Mouse (Mus musculus) cortical plate, adult 2 months (tissue): ENCODE data around the gene Gabrd.

Source experiments
- CTCF ChIP-seq: fragments of 200-500 bp; IDR thresholded peaks from 2 replicates; pipeline ENCODE4 v1.5.1; 2011; ENCODE audit warnings: mild to moderate bottlenecking, control low read depth, low read length; ENCODE audit not compliant: insufficient read depth; ENCODE audit errors: extremely low read depth
- POLR2A ChIP-seq: fragments of 200-500 bp; IDR thresholded peaks from 2 replicates; pipeline ENCODE4 v1.6.1; 2011; ENCODE audit warnings: mild to moderate bottlenecking, low read length, control low read depth; ENCODE audit not compliant: insufficient read depth; ENCODE audit errors: extremely low read depth

DNA sequence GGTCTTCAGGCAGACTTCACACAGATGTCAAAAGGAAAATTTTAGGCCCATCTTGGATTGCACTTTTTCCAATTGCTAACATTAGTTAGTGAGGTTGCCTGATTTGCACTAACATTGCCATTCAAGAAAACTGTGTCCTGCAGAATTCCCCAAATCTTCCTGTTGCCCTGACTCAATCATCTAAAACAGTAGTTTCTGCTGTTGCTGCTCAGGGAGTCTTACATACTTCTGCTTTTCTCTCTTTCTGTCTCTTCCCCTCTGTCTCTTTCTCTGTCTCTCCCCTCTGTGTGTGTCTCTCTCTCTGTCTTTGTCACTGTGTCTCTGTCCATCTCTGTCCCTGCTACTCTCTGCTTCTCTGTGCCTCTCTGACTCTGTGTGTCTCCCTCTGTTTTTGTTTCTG, 30.5 kb upstream of the Gabrd start:
- TF ChIP-seq POLR2A (no peak), CTCF (no peak)
